Comparison of ENCODE assay signal across 21 mouse cellular contexts in the genomic region with DNA sequence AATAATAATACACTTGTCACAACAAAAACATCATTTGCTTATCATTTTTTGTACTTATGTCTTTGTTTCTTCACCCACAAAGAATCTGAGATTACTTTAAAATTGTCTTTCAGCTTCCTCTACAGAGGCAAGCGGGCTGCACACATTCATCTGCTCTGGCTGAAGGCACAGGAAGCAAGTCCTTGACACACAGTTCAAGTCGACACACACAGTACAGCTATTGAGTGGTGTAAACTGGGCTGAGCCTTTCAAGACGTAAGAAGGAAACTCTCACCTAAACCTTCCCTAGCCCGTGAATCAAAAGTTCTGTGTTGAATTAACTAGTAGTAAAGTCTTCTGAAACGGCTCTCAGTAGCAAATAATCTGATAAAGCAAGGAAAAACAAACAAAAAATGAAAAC.
"Had no signal": no experiment of that assay in that cellular context is flagged by ENCODE, and none has a peak within 500 bp of the region (broad histone marks: within the 10 kb centered on the region; RNA-seq: fewer than 3 reads in every experiment).

No protein-coding gene starts in this region.

- ATAC-seq: inflammation-experienced regulatory T-cells, adult 6 months; intestine, embryonic 16.5 days; midbrain, embryonic 13.5 days; midbrain, embryonic 16.5 days had no signal

- H3K9me3 ChIP-seq: liver, embryonic 13.5 days; midbrain, embryonic 10.5 days; midbrain, embryonic 13.5 days; neural tube, embryonic 13.5 days; stomach, embryonic 15.5 days had no signal

- H3K27me3 ChIP-seq: liver, embryonic 13.5 days; stomach, embryonic 15.5 days had no signal

- H3K4me3 ChIP-seq: liver, embryonic 13.5 days; midbrain, embryonic 10.5 days; midbrain, embryonic 13.5 days; myocyte; neural tube, embryonic 13.5 days; stomach, embryonic 15.5 days had no signal

- H3K4me2 ChIP-seq: liver, embryonic 13.5 days; midbrain, embryonic 13.5 days; neural tube, embryonic 13.5 days; stomach, embryonic 15.5 days had no signal

- H3K4me1 ChIP-seq: liver, embryonic 13.5 days; stomach, embryonic 15.5 days had no signal

- DNase-seq: kidney, adult 18-20 months; kidney, adult 9 months; kidney, postnatal 14 days; kidney, postnatal 4 days; left cerebral cortex, postnatal 4 days; liver, embryonic 13.5 days; retina, postnatal 1 day; right cerebral cortex, postnatal 25 days; spleen, adult 18-20 months; thymus, adult 2 months; thymus, postnatal 14 days; thymus, postnatal 4 days had no signal

- H3K9ac ChIP-seq: liver, embryonic 13.5 days; midbrain, embryonic 13.5 days; neural tube, embryonic 13.5 days; stomach, embryonic 15.5 days had no signal

- H3K27ac ChIP-seq: liver, embryonic 13.5 days; macrophage; midbrain, embryonic 10.5 days; midbrain, embryonic 13.5 days; neural tube, embryonic 13.5 days; stomach, embryonic 15.5 days had no signal

- H3K36me3 ChIP-seq: liver, embryonic 13.5 days; midbrain, embryonic 10.5 days; midbrain, embryonic 13.5 days; neural tube, embryonic 13.5 days; stomach, embryonic 15.5 days had no signal
